Mouse (Mus musculus): ENCODE measurements around the gene Pml. TPM values are rescaled to one million over a fixed set of nuclear protein-coding genes. Genes with fewer than 3 reads are reported as not detected.

Gene Pml
- total RNA-seq, 2 experiments from 2014 or later: 12.4 to 13.0 TPM

DNA sequence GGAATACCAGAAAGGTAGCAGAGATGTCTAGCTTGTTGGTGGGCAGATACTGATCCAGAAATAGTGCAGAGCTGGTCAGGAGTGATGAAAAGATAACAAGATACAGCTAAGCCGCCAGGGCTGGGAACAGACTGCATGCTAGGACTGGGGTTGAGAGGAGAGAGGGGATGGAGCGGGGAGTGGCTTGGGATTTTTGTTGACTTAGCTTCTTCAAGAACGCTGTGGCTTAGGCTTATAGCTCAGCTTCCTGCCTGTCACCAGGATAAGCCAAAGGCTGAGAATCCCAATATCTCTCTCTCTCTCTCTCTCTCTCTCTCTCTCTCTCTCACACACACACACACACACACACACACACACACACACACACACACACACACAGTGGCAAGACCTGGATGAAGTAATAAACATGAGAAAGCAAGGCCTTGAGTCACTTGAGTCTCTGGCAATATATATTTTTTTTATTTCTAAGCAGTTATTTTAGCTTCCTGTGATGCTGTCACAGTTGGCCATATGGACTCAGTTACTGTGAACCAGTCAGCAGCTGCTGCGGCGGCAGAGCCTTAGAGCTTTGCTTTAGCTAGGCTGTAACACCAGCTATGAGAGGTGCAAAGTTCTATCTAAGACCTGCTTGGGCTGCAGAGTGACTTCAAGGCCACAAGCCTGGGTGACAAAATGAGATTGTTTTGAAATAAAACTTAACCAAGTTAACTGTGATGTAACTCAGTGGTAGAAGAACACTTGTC is 73.7 kb downstream of the Pml start:
- DNase-seq: no peak
- intact Hi-C loops (cut with DNase I): no loop called here

- intact Hi-C loops (cut with DNase I): no loop called here
- DNase-seq: no peak
These were observed 74.8 kb downstream of the Pml start for GRCm38 (mm10) chr9:58174818-58175251.

DNA sequence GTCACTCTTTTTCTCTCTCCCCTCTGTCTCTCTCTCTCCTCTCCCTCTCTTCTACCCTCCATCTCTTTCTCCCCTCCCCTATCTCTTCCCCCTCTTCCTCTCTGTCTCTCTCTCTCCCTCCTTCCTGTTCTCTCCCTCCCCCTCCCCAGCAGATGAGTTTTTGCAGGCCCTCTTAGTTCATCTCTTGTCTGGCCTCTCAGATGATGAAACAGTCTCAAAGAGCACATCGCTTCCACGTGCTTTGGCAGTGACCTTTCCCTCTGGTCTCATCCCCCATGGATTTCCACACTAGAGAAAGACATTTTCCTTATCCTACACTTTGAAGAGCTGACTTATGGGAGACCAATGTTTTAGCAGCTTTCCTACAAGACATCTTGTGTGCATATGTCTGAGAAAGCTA is 76.7 kb downstream of the Pml start:
- no peak for DNase-seq
- intact Hi-C loops (cut with DNase I): no loop called here

- intact Hi-C loops (cut with DNase I): no loop called here
- no peak for DNase-seq
These were observed 80.2 kb downstream of the Pml start for GRCm38 (mm10) chr9:58169426-58169825.

GRCm38 (mm10) chr9:58168880-58169279 is 80.7 kb downstream of the Pml start:
- intact Hi-C loops (cut with DNase I): no loop called here
- DNase-seq: no peak

Small RNAs within 50 kb of the gene (microRNA-seq; reads per million reads assigned to microRNA genes)
- gene Mir6385: 0 reads per million in 2 experiments

Other genes with a start within 250 kb of the Pml start
- gene Cyp11a1, start 243.4 kb downstream of the Pml start, total RNA-seq (2021): under 1 TPM; 0.35 to 0.50 TPM
- gene Stra6, start 186.0 kb downstream of the Pml start, total RNA-seq (2021): under 1 TPM; 0.12 to 0.20 TPM
- not detected for gene Ccdc33, start 131.0 kb downstream of the Pml start, total RNA-seq (2021)
- gene Islr, start 45.5 kb downstream of the Pml start, total RNA-seq (2021): 10 to 100 TPM; 52.4 to 54.4 TPM
- 1 to 10 TPM; 2.5 to 4.5 TPM for gene Islr2, start 45.5 kb downstream of the Pml start, total RNA-seq (2021)
- gene Stoml1, start 3.4 kb upstream of the Pml start, total RNA-seq (2021): 10 to 100 TPM; 15.5 to 15.6 TPM
- gene Loxl1, start 63.4 kb upstream of the Pml start, total RNA-seq (2021): 10 to 100 TPM; 83.7 to 86.7 TPM
- not detected for gene Tbc1d21, start 120.7 kb upstream of the Pml start, total RNA-seq (2021)
- 10 to 100 TPM; 11.0 to 11.4 TPM for gene Insyn1, start 238.8 kb upstream of the Pml start, total RNA-seq (2021)

All from heart, postnatal 10 days (tissue).